Mouse (Mus musculus): ENCODE measurements at regions not wholly inside any gene's neighbourhood (a gene's known extent, or its start where the extent isn't known, plus 50 kb on each side); places are given as distances from the start of the nearest gene placed in this dataset.

- DNase-seq (ENCODE audit: low read depth, low spot score) = no peak
- Histone ChIP-seq H3K36me3 (ENCODE audit: control insufficient read depth in 1 of 2, insufficient read depth in 2 of 2, low read length in 2 of 2) (no peaks in the 10 kb centered on the region), H3K4me1 (ENCODE audit: control insufficient read depth in 1 of 2, insufficient read depth in 2 of 2, low read length in 2 of 2) (no peaks in the 10 kb centered on the region), H3K79me2 (ENCODE audit: control insufficient read depth, insufficient read depth, low read length, poor library complexity) (no peaks in the 10 kb centered on the region), H3K4me3 (ENCODE audit: control insufficient read depth in 1 of 2, insufficient read depth in 1 of 2, low read depth in 2 of 2, low read length in 2 of 2) (no peak overlapping the region), H3K27ac (ENCODE audit: control insufficient read depth, low read depth, low read length) (no peak overlapping the region), H3K27me3 (ENCODE audit: control insufficient read depth in 1 of 2, insufficient read depth in 2 of 2, low read length in 2 of 2) (no peaks in the 10 kb centered on the region), H3K9me3 (replicated peaks; ENCODE audit: insufficient read depth, low read length) (no peaks in the 10 kb centered on the region), H3K9ac (ENCODE audit: control insufficient read depth, low read depth, low read length, poor library complexity, severe bottlenecking) (no peak overlapping the region)
- TF ChIP-seq JUND (IDR thresholded peaks at IDR 0.05; ENCODE audit: low read depth, low read length) (no peak), RAD21 (IDR thresholded peaks at IDR 0.05; ENCODE audit: low read depth, low read length) (no peak), POLR2A (IDR thresholded peaks at IDR 0.05; ENCODE audit: control insufficient read depth in 1 of 2, insufficient read depth in 1 of 2, low read depth in 1 of 2, low read length in 2 of 2, poor library complexity in 1 of 2) (no peak), ZKSCAN1 (IDR thresholded peaks at IDR 0.05; ENCODE audit: low read depth, low read length) (no peak), TCF12 (IDR thresholded peaks at IDR 0.05; ENCODE audit: low read depth, low read length) (no peak)
Measured at GRCm38 (mm10) chr16:15119799-15120198, 197.5 kb upstream of the Gm21897 start.

GRCm38 (mm10) chr16:15128996-15129395, 188.3 kb upstream of the Gm21897 start:
- Histone ChIP-seq H3K4me1 (ENCODE audit: control insufficient read depth in 1 of 2, insufficient read depth in 2 of 2, low read length in 2 of 2) (no peaks in the 10 kb centered on the region), H3K4me3 (ENCODE audit: control insufficient read depth in 1 of 2, insufficient read depth in 1 of 2, low read depth in 2 of 2, low read length in 2 of 2) (no peak overlapping the region), H3K79me2 (ENCODE audit: control insufficient read depth, insufficient read depth, low read length, poor library complexity) (no peaks in the 10 kb centered on the region), H3K9ac (ENCODE audit: control insufficient read depth, low read depth, low read length, poor library complexity, severe bottlenecking) (no peak overlapping the region), H3K36me3 (ENCODE audit: control insufficient read depth in 1 of 2, insufficient read depth in 2 of 2, low read length in 2 of 2) (no peaks in the 10 kb centered on the region), H3K27ac (ENCODE audit: control insufficient read depth, low read depth, low read length) (no peak overlapping the region), H3K27me3 (ENCODE audit: control insufficient read depth in 1 of 2, insufficient read depth in 2 of 2, low read length in 2 of 2) (no peaks in the 10 kb centered on the region), H3K9me3 (replicated peaks; ENCODE audit: insufficient read depth, low read length) (no peaks in the 10 kb centered on the region)
- DNase-seq (ENCODE audit: low read depth, low spot score) = no peak
- TF ChIP-seq TAL1 (IDR thresholded peaks at IDR 0.05; ENCODE audit: low read length) (no peak), CTCF (IDR thresholded peaks at IDR 0.05 in 2 of 3, conservative IDR thresholded peaks at IDR 0.05 in 1 of 3; ENCODE audit: control insufficient read depth in 1 of 3, insufficient read depth in 1 of 3, low read depth in 2 of 3, low read length in 3 of 3, poor library complexity in 1 of 3, severe bottlenecking in 1 of 3) (no peak), ZNF384 (IDR thresholded peaks at IDR 0.05; ENCODE audit: low read depth, low read length) (no peak), BHLHE40 (IDR thresholded peaks at IDR 0.05; ENCODE audit: borderline replicate concordance, low read depth, low read length) (no peak), HCFC1 (IDR thresholded peaks at IDR 0.05; ENCODE audit: low read depth, low read length) (no peak), E2F4 (IDR thresholded peaks at IDR 0.05; ENCODE audit: borderline replicate concordance, low read depth, low read length) (no peak), TBP (IDR thresholded peaks at IDR 0.05; ENCODE audit: low read depth, low read length) (no peak), RAD21 (IDR thresholded peaks at IDR 0.05; ENCODE audit: low read depth, low read length) (no peak), ELF1 (IDR thresholded peaks at IDR 0.05; ENCODE audit: low read depth, low read length) (no peak)

GRCm38 (mm10) chr16:15129806-15130205, 187.5 kb upstream of the Gm21897 start:
- H3K27ac ChIP-seq (ENCODE audit: control insufficient read depth, low read depth, low read length) = no peak overlapping the region
- H3K9me3 ChIP-seq (replicated peaks; ENCODE audit: insufficient read depth, low read length) = no peaks in the 10 kb centered on the region
- no peaks in the 10 kb centered on the region for H3K4me1 ChIP-seq (ENCODE audit: control insufficient read depth in 1 of 2, insufficient read depth in 2 of 2, low read length in 2 of 2)
- H3K9ac ChIP-seq (ENCODE audit: control insufficient read depth, low read depth, low read length, poor library complexity, severe bottlenecking) = no peak overlapping the region
- no peaks in the 10 kb centered on the region for H3K79me2 ChIP-seq (ENCODE audit: control insufficient read depth, insufficient read depth, low read length, poor library complexity)
- DNase-seq (ENCODE audit: low read depth, low spot score) = no peak
- H3K4me3 ChIP-seq (ENCODE audit: control insufficient read depth in 1 of 2, insufficient read depth in 1 of 2, low read depth in 2 of 2, low read length in 2 of 2) = no peak overlapping the region
- TF ChIP-seq GATA1 (IDR thresholded peaks at IDR 0.05; ENCODE audit: low read depth, low read length) (no peak), TAL1 (IDR thresholded peaks at IDR 0.05; ENCODE audit: low read length) (no peak), NELFE (IDR thresholded peaks at IDR 0.05; ENCODE audit: low read depth, low read length) (no peak), TCF12 (IDR thresholded peaks at IDR 0.05; ENCODE audit: low read depth, low read length) (no peak), SIN3A (IDR thresholded peaks at IDR 0.05; ENCODE audit: low read length) (no peak), ZMIZ1 (IDR thresholded peaks at IDR 0.05; ENCODE audit: low read depth, low read length) (no peak)
- no peaks in the 10 kb centered on the region for H3K27me3 ChIP-seq (ENCODE audit: control insufficient read depth in 1 of 2, insufficient read depth in 2 of 2, low read length in 2 of 2)
- H3K36me3 ChIP-seq (ENCODE audit: control insufficient read depth in 1 of 2, insufficient read depth in 2 of 2, low read length in 2 of 2) = no peaks in the 10 kb centered on the region
